Mouse (Mus musculus) erythroblast, embryonic 14.5 days (primary cell): Measurements from ENCODE around the gene Atp13a1.

ENCODE experiments used
- GATA1 ChIP-seq: IDR thresholded peaks from 2 replicates; pipeline ENCODE4 v1.6.1; 2012; ENCODE audit warnings: low read length, inconsistent platforms, mixed read lengths
- TAL1 ChIP-seq: IDR thresholded peaks from 3 replicates; pipeline ENCODE4 v1.6.1; 2012; ENCODE audit warnings: low read length, inconsistent platforms, mixed read lengths

GRCm38 (mm10) chr8:69802216-69802615, 11.3 kb downstream of the Atp13a1 start:
- TF ChIP-seq TAL1 = no peak
- no peak for TF ChIP-seq GATA1
